Mouse (Mus musculus) erythroblast, embryonic 14.5 days (primary cell): ENCODE measurements around the gene Il9r.

ENCODE experiments used
- GATA1 ChIP-seq: IDR thresholded peaks from 2 replicates; pipeline ENCODE4 v1.6.1; 2012; ENCODE audit warnings: low read length, inconsistent platforms, mixed read lengths
- TAL1 ChIP-seq: IDR thresholded peaks from 3 replicates; pipeline ENCODE4 v1.6.1; 2012; ENCODE audit warnings: low read length, inconsistent platforms, mixed read lengths

DNA sequence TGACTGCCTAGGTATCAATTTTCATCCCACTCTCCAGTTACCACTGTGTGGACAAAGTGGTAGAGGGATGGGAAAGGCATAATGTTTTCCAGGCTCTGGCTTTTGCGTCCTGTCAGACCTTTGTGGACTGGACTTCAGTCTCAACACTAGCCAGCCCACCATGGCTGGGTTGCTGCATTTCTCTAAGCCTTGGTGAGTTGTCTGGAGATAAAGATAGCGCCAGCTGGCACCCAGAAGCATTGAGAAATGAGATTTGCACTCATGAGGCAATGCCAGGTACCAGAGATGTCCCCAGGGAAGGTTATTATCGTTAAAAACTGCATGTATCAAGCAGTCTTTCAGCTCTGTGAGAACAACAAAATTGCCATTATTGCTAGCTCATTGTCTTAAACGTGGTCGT lies 57.3 kb downstream of the Il9r start:
- TF ChIP-seq GATA1 (no peak), TAL1 (no peak)
